28 mouse cellular contexts compared by ENCODE assay signal in genomic region chr10:52593780-52594179, GRCm38 (mm10).
"Had no signal": no experiment of that assay in that cellular context is flagged by ENCODE, and none has a peak within 500 bp of the region (broad histone marks: within the 10 kb centered on the region; RNA-seq: fewer than 3 reads in every experiment).

No protein-coding gene starts in this region.

- ATAC-seq: forebrain, embryonic 13.5 days; forebrain, embryonic 14.5 days; forebrain, embryonic 15.5 days; forebrain, embryonic 16.5 days; forebrain, postnatal 0 days had no signal

- DNase-seq: cerebellum, adult 2 months; cerebellum, adult 8-10 months; cerebellum, adult 9-10 months; cerebellum, adult 9-11 months; cerebellum, postnatal 10 days; cerebellum, postnatal 14 days; cerebellum, postnatal 25 days; cerebellum, postnatal 36 days; embryo, embryonic 11 days; forebrain, postnatal 0 days; gastrocnemius, postnatal 10 days; gastrocnemius, postnatal 14 days; gastrocnemius, postnatal 25 days; gastrocnemius, postnatal 36 days; heart, adult 11 months; heart, adult 18-20 months; heart, adult 2 months had no signal

- H3K36me3 ChIP-seq: embryonic facial prominence, embryonic 10.5 days; embryonic facial prominence, embryonic 12.5 days; embryonic facial prominence, embryonic 13.5 days; embryonic facial prominence, embryonic 15.5 days; forebrain, embryonic 10.5 days; forebrain, embryonic 12.5 days; forebrain, embryonic 15.5 days had no signal

- H3K9me3 ChIP-seq: embryonic facial prominence, embryonic 10.5 days; embryonic facial prominence, embryonic 12.5 days; embryonic facial prominence, embryonic 13.5 days; embryonic facial prominence, embryonic 15.5 days; forebrain, embryonic 10.5 days; forebrain, embryonic 12.5 days; forebrain, embryonic 13.5 days; forebrain, embryonic 15.5 days had no signal

- H3K4me2 ChIP-seq: embryonic facial prominence, embryonic 12.5 days; embryonic facial prominence, embryonic 13.5 days; embryonic facial prominence, embryonic 15.5 days; forebrain, embryonic 12.5 days; forebrain, embryonic 13.5 days; forebrain, embryonic 15.5 days had no signal

- H3K27ac ChIP-seq: embryonic facial prominence, embryonic 10.5 days; embryonic facial prominence, embryonic 12.5 days; embryonic facial prominence, embryonic 13.5 days; embryonic facial prominence, embryonic 15.5 days; forebrain, embryonic 10.5 days; forebrain, embryonic 12.5 days; forebrain, embryonic 13.5 days; forebrain, embryonic 15.5 days; heart, adult 2 months had no signal

- H3K27me3 ChIP-seq: embryonic facial prominence, embryonic 12.5 days; embryonic facial prominence, embryonic 13.5 days; embryonic facial prominence, embryonic 15.5 days; forebrain, embryonic 12.5 days; forebrain, embryonic 13.5 days; forebrain, embryonic 15.5 days had no signal

- H3K4me3 ChIP-seq: embryonic facial prominence, embryonic 10.5 days; embryonic facial prominence, embryonic 12.5 days; embryonic facial prominence, embryonic 13.5 days; embryonic facial prominence, embryonic 15.5 days; erythroblast, embryonic 14.5 days; forebrain, embryonic 10.5 days; forebrain, embryonic 12.5 days; forebrain, embryonic 13.5 days; forebrain, embryonic 15.5 days; heart, adult 2 months had no signal

- H3K4me1 ChIP-seq: embryonic facial prominence, embryonic 10.5 days; embryonic facial prominence, embryonic 12.5 days; embryonic facial prominence, embryonic 13.5 days; embryonic facial prominence, embryonic 15.5 days; forebrain, embryonic 10.5 days; forebrain, embryonic 12.5 days; forebrain, embryonic 13.5 days; forebrain, embryonic 15.5 days had no signal

- H3K9ac ChIP-seq: embryonic facial prominence, embryonic 12.5 days; embryonic facial prominence, embryonic 13.5 days; embryonic facial prominence, embryonic 15.5 days; forebrain, embryonic 12.5 days; forebrain, embryonic 13.5 days; forebrain, embryonic 15.5 days; forebrain, postnatal 0 days had no signal
